Mouse (Mus musculus): ENCODE results near the gene Tmem199. TPM values are rescaled to one million over a fixed set of nuclear protein-coding genes. Genes with fewer than 3 reads are reported as not detected.
A peak's percentile ranks its signal among the peaks of the same experiment; 100 is the strongest.

Gene Tmem199
- 86.1 and 86.7 TPM in 2 replicates for polyA plus RNA-seq (2015; fragmentation: Nextera tagmentation; extraction: Ambion mirVana)

DNA sequence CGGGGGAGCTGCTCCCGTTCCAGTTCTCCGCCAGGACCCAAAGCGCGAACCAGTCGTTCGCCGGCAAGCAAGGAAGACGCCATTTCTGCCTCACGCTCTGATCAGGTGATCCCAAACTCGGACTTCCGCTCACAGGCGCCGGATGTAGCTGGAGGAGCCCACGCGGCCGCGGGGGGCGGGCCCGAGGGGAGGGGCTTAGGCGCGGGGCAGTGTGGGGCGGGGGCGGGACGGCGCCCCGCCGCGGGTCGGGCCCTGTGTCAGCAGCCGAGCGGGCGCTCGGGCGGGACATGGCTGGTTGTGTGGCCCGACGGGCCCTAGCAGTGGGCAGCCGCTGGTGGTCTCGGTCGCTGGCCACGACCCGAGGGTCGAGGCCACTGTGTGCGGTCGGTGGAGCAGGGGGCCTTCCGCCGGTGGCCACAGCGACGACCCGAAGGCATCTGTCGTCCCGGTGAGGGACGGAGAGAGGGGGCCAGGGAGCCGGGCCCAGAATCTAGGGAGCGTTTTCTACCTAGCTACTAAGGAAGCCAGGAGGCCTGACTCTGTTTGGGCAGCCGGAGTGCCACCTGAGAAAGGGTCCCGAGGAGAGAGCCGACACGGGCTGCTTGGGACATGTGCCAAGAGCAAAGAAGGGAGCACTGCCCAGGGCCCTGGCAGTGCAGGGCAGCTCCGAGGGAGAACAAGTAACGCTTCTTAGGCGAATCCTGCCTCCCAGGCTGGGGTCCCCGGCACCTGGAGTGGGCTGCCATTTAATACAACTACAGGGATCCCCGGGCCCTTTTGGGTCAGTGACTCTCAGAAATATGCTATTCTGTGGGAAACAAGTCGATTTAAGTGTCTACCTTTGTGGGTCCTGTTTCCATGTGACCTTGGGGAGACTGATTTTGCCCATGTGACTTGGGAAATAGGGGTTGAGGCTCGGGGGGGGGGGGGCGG is at the start of gene Tmem199, which contains the start of gene Poldip2:
Gene Tmem199, minus strand, starts transcription at position 148 of the 933 bp plus-strand sequence.
Gene Poldip2, plus strand, starts transcription at position 169 of the 933 bp plus-strand sequence.
- peak within 1 kb of the TSS; percentile 96 for H3K4me3 ChIP-seq
- H3K36me3 ChIP-seq = peaks cover 41% of the 10 kb centered on the region
- no peaks in the 10 kb centered on the region for H3K9me3 ChIP-seq
- peaks cover 19% of the 10 kb centered on the region for H3K4me1 ChIP-seq
- WGBS = under 1% methylated on average over 67 of the region's 67 CpGs
- peak; percentile 97 for ATAC-seq (replicated peaks)
- H3K27me3 ChIP-seq = no peaks in the 10 kb centered on the region
- peak within 1 kb of the TSS; percentile 92 for H3K4me2 ChIP-seq (replicated peaks)
- H3K27ac ChIP-seq (replicated peaks) = peak within 1 kb of the TSS; percentile 85
- peak within 1 kb of the TSS; percentile 98 for H3K9ac ChIP-seq (replicated peaks)

DNA sequence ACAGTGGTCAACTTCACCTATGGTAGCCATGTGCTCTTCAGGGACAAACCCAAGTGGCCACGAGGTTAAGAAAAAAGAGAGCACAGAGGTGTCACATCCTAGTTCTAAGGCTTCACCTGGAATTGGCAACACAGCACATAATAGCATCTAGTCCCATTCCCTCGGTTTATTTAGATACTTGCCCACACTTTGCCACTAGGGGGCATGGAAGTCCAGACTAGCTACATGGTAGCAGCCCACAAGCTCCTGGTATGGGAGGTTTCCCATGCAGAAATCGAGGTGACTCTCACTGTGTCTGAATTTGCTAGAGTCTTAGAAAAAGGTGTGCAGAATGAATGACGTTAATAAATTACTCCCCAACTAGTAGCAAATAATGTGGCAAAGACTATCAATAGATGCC is 48.5 kb upstream of the Tmem199 start:
- Histone ChIP-seq H3K4me2 (replicated peaks) (no peak overlapping the region), H3K36me3 (0 out of 2 replicates have a peak, but pooled peaks cover 2% of the 10 kb centered on the region), H3K4me3 (no peak overlapping the region), H3K9ac (replicated peaks) (no peak overlapping the region), H3K27me3 (no peaks in the 10 kb centered on the region), H3K9me3 (no peaks in the 10 kb centered on the region), H3K27ac (replicated peaks) (no peak overlapping the region), H3K4me1 (no peaks in the 10 kb centered on the region)
- 15% methylated on average over 4 of the region's 4 CpGs for WGBS
- peak; percentile 63 for ATAC-seq (replicated peaks)

DNA sequence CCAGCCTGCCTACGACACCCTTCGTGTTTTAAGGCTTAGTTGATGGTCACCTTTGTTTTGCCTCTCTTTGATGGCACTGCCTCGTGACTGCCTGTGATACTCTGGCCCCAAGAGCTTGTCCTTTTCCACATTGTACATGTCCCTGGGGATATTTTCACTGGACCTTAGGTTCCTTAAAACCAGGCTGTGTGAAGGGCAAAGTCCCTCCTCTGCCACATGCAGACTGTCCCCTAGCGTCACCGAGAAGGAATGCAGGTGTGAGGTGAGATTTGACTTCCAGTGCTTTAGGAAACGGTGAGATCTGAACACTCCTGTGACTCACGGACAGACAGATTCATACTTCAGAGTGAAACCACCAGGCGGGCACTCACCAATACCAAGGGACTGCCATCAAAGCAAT is 45.3 kb upstream of the Tmem199 start:
- Histone ChIP-seq H3K36me3 (no peaks in the 10 kb centered on the region), H3K4me3 (no peak overlapping the region), H3K27ac (replicated peaks) (0 out of 2 replicates have a peak overlapping the region, but pooled peaks have one; percentile 7), H3K4me2 (replicated peaks) (no peak overlapping the region), H3K27me3 (no peaks in the 10 kb centered on the region), H3K9ac (replicated peaks) (no peak overlapping the region), H3K9me3 (peaks cover 5% of the 10 kb centered on the region; the same call in 1 of the 2 replicates), H3K4me1 (no peaks in the 10 kb centered on the region)
- 56% methylated on average over 8 of the region's 8 CpGs for WGBS
- no peak for ATAC-seq (replicated peaks)

- no peak overlapping the region for H3K4me3 ChIP-seq
- no peak overlapping the region for H3K4me2 ChIP-seq (replicated peaks)
- H3K9ac ChIP-seq (replicated peaks) = no peak overlapping the region
- 0 out of 2 replicates have a peak, but pooled peaks cover 2% of the 10 kb centered on the region for H3K4me1 ChIP-seq
- 79% methylated on average over 4 of the region's 4 CpGs for WGBS
- peaks cover 5% of the 10 kb centered on the region; the same call in 1 of the 2 replicates for H3K9me3 ChIP-seq
- H3K27me3 ChIP-seq = no peaks in the 10 kb centered on the region
- no peaks in the 10 kb centered on the region for H3K36me3 ChIP-seq
- H3K27ac ChIP-seq (replicated peaks) = no peak overlapping the region
- no peak for ATAC-seq (replicated peaks)
Measured at GRCm38 (mm10) chr11:78556070-78556469, 44.1 kb upstream of the Tmem199 start.

GRCm38 (mm10) chr11:78555623-78556022 is 43.7 kb upstream of the Tmem199 start:
- Histone ChIP-seq H3K36me3 (no peaks in the 10 kb centered on the region), H3K9me3 (peaks cover 5% of the 10 kb centered on the region; the same call in 1 of the 2 replicates), H3K4me1 (0 out of 2 replicates have a peak, but pooled peaks cover 3% of the 10 kb centered on the region), H3K4me3 (no peak overlapping the region), H3K27me3 (no peaks in the 10 kb centered on the region), H3K4me2 (replicated peaks) (no peak overlapping the region), H3K9ac (replicated peaks) (no peak overlapping the region), H3K27ac (replicated peaks) (no peak overlapping the region)
- no peak for ATAC-seq (replicated peaks)
- 85% methylated on average over 3 of the region's 3 CpGs for WGBS

- H3K4me1 ChIP-seq = peaks cover 24% of the 10 kb centered on the region
- WGBS = 34% methylated on average over 6 of the region's 6 CpGs
- H3K27me3 ChIP-seq = no peaks in the 10 kb centered on the region
- peaks cover 5% of the 10 kb centered on the region; the same call in 1 of the 2 replicates for H3K9me3 ChIP-seq
- peak overlapping the region; percentile 64 for H3K4me3 ChIP-seq
- ATAC-seq (replicated peaks) = peak; percentile 63
- H3K9ac ChIP-seq (replicated peaks) = peak overlapping the region; percentile 42
- peak overlapping the region; percentile 81 for H3K27ac ChIP-seq (replicated peaks)
- no peaks in the 10 kb centered on the region for H3K36me3 ChIP-seq
- H3K4me2 ChIP-seq (replicated peaks) = peak overlapping the region; percentile 75
Measured at GRCm38 (mm10) chr11:78551059-78551398, 39.1 kb upstream of the Tmem199 start.

DNA sequence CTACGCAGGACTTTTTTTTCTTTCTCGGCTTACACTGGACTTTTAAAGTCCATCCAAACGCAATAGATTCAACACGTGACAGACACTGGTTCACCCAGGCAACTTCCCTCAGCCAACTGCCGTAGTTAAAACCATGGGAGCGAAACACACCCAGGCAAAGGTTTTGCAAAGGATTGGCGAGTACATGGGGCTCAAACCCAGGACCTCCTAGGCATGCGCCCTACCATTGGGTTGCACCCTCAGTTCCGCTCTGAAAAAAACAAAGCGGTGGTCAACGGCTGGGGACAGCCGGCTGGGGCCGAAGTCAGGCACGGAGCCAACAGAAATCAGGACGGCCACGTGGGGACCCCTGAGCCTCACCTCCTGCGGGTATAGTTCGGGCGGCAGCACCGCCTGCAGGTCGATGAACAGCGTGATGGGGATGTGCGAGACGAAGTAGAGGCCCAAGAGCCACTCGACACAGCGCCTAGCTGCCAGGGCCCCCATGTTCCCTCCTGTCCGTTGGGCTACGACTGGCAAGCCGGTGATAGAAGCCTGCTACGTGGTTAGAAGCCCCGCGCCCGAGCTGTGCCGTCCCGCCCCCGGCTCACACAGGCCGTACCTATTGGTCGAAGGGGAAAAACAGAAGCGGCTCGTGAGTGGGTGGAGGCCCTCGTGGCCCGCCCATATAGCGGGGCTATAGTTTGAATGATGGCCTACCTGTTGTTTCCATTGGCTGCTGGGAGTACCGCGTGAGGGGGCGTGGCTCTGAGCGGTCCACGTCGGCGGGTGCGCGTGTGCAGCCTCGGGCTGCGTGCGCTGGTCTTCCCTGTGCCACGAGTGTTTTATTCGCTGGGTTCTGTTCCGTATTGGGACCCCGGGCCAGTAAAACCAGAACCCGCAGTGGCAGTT is 38.4 kb upstream of the Tmem199 start, which contains the start of gene Tmem97:
Gene Tmem97, minus strand, starts transcription at position 610 of the 891 bp plus-strand sequence.
- H3K4me3 ChIP-seq = peak within 1 kb of the TSS; percentile 64
- H3K36me3 ChIP-seq = no peaks in the 10 kb centered on the region
- peak within 1 kb of the TSS; percentile 75 for H3K4me2 ChIP-seq (replicated peaks)
- ATAC-seq (replicated peaks) = peak; percentile 100
- under 1% methylated on average over 60 of the region's 60 CpGs for whole genome bisulfite sequencing
- H3K4me1 ChIP-seq = peaks cover 24% of the 10 kb centered on the region
- peak within 1 kb of the TSS; percentile 81 for H3K27ac ChIP-seq (replicated peaks)
- no peaks in the 10 kb centered on the region for H3K27me3 ChIP-seq
- H3K9me3 ChIP-seq = peaks cover 5% of the 10 kb centered on the region; the same call in 1 of the 2 replicates
- peak within 1 kb of the TSS; percentile 59 for H3K9ac ChIP-seq (replicated peaks)

GRCm38 (mm10) chr11:78549491-78549987 is 37.6 kb upstream of the Tmem199 start:
- Histone ChIP-seq H3K4me1 (peaks cover 24% of the 10 kb centered on the region), H3K27ac (replicated peaks) (no peak overlapping the region), H3K36me3 (no peaks in the 10 kb centered on the region), H3K9me3 (peaks cover 5% of the 10 kb centered on the region; the same call in 1 of the 2 replicates), H3K9ac (replicated peaks) (peak overlapping the region; percentile 59), H3K4me3 (peak overlapping the region; percentile 64), H3K4me2 (replicated peaks) (peak overlapping the region; percentile 75), H3K27me3 (no peaks in the 10 kb centered on the region)
- no peak for ATAC-seq (replicated peaks)
- 10% methylated on average over 5 of the region's 5 CpGs for WGBS

GRCm38 (mm10) chr11:78547718-78548460 is 35.9 kb upstream of the Tmem199 start:
- H3K9ac ChIP-seq (replicated peaks) = no peak overlapping the region
- no peaks in the 10 kb centered on the region for H3K9me3 ChIP-seq
- no peak overlapping the region for H3K4me2 ChIP-seq (replicated peaks)
- peaks cover 12% of the 10 kb centered on the region for H3K36me3 ChIP-seq
- H3K27ac ChIP-seq (replicated peaks) = no peak overlapping the region
- ATAC-seq (replicated peaks) = no peak
- no peaks in the 10 kb centered on the region for H3K27me3 ChIP-seq
- no peak overlapping the region for H3K4me3 ChIP-seq
- peaks cover 24% of the 10 kb centered on the region for H3K4me1 ChIP-seq
- WGBS = 89% methylated on average over 2 of the region's 2 CpGs

DNA sequence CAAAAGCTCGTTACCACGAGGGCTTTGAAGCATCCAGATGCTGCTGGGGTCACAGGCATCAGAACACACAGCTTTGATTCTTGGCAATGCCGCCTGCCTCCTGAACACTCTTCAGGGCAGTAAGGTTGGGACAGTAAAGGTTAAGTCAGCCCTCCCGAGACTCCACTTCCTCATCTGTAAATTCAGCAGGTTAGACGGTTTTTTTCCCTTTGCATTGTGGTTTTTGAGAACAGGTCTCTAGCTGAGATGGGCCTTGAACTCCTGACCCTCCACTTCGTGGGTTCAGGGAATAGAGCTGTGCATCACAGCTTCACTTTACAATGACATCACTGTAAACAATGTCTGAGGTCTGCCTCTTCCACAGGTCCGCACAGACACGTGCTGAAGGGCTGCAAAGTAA is 33.2 kb upstream of the Tmem199 start:
- Histone ChIP-seq H3K4me2 (replicated peaks) (no peak overlapping the region), H3K9ac (replicated peaks) (no peak overlapping the region), H3K36me3 (peaks cover 28% of the 10 kb centered on the region), H3K27me3 (no peaks in the 10 kb centered on the region), H3K27ac (replicated peaks) (no peak overlapping the region), H3K4me1 (peaks cover 20% of the 10 kb centered on the region), H3K4me3 (no peak overlapping the region), H3K9me3 (no peaks in the 10 kb centered on the region)
- WGBS = 61% methylated on average over 8 of the region's 8 CpGs
- no peak for ATAC-seq (replicated peaks)
